Mouse (Mus musculus): ENCODE results near the gene Kxd1. TPM values are rescaled to one million over a fixed set of nuclear protein-coding genes. Genes with fewer than 3 reads are reported as not detected.
A peak's percentile ranks its signal among the peaks of the same experiment; 100 is the strongest.

The Kxd1 gene
- total and polyA plus RNA-seq, 2 experiments from 2014 or later = 48.7 to 53.8 TPM

GRCm38 (mm10) chr8:70476333-70477268 lies 51.2 kb downstream of the Kxd1 start, which contains the start of gene Klhl26:
Gene Klhl26, minus strand, starts transcription at chr8:70476968.
- WGBS = under 1% methylated on average over 53 of the region's 53 CpGs
- peak within 1 kb of the TSS; percentile 69 for H3K4me3 ChIP-seq (ENCODE audit: low read length)
- H3K36me3 ChIP-seq (ENCODE audit: insufficient read depth, low read length) = no peaks in the 10 kb centered on the region
- peak within 1 kb of the TSS; percentile 43; the same call in 1 of the 2 replicates for H3K27ac ChIP-seq
- H3K27me3 ChIP-seq (ENCODE audit: insufficient read depth, low read length) = 0 out of 2 replicates have a peak, but pooled peaks cover 3% of the 10 kb centered on the region
- H3K4me2 ChIP-seq (ENCODE audit: low read depth, low read length) = peak within 1 kb of the TSS; percentile 93
- peak within 1 kb of the TSS; percentile 81 for H3K9ac ChIP-seq (replicated peaks; ENCODE audit: low read length)
- no peak for TF ChIP-seq CTCF (IDR thresholded peaks at IDR 0.05; ENCODE audit: low read depth)
- DNase-seq (ENCODE audit: low spot score) = peak; percentile 93
- H3K9me3 ChIP-seq (ENCODE audit: low read length) = no peaks in the 10 kb centered on the region
- ATAC-seq = peak; percentile 92
- H3K4me1 ChIP-seq (ENCODE audit: insufficient read depth, low read length) = peaks cover 14% of the 10 kb centered on the region; the same call in 1 of the 2 replicates

- Histone ChIP-seq H3K9me3 (ENCODE audit: low read length) (no peaks in the 10 kb centered on the region), H3K36me3 (ENCODE audit: insufficient read depth, low read length) (no peaks in the 10 kb centered on the region), H3K4me3 (ENCODE audit: low read length) (no peak overlapping the region), H3K9ac (replicated peaks; ENCODE audit: low read length) (no peak overlapping the region), H3K27ac (no peak overlapping the region), H3K4me1 (ENCODE audit: insufficient read depth, low read length) (peaks cover 20% of the 10 kb centered on the region; the same call in 1 of the 2 replicates), H3K4me2 (ENCODE audit: low read depth, low read length) (no peak overlapping the region), H3K27me3 (ENCODE audit: insufficient read depth, low read length) (no peaks in the 10 kb centered on the region)
- ATAC-seq (no peak), DNase-seq (ENCODE audit: low spot score) (no peak)
- TF ChIP-seq CTCF (IDR thresholded peaks at IDR 0.05; ENCODE audit: low read depth) = no peak
- 91% methylated on average over 7 of the region's 7 CpGs for WGBS
Measured at GRCm38 (mm10) chr8:70471856-70472255, 55.9 kb downstream of the Kxd1 start.

- H3K9me3 ChIP-seq (ENCODE audit: low read length) = no peaks in the 10 kb centered on the region
- no peak overlapping the region for H3K9ac ChIP-seq (replicated peaks; ENCODE audit: low read length)
- H3K4me3 ChIP-seq (ENCODE audit: low read length) = no peak overlapping the region
- H3K4me1 ChIP-seq (ENCODE audit: insufficient read depth, low read length) = 0 out of 2 replicates have a peak, but pooled peaks cover 11% of the 10 kb centered on the region
- no peak for ATAC-seq
- no peaks in the 10 kb centered on the region for H3K36me3 ChIP-seq (ENCODE audit: insufficient read depth, low read length)
- 42% methylated on average over 2 of the region's 2 CpGs for WGBS
- DNase-seq (ENCODE audit: low spot score) = no peak
- H3K27ac ChIP-seq = peak overlapping the region; percentile 48; the same call in 1 of the 2 replicates
- no peak for TF ChIP-seq CTCF (IDR thresholded peaks at IDR 0.05; ENCODE audit: low read depth)
- H3K27me3 ChIP-seq (ENCODE audit: insufficient read depth, low read length) = no peaks in the 10 kb centered on the region
- no peak overlapping the region for H3K4me2 ChIP-seq (ENCODE audit: low read depth, low read length)
Measured at GRCm38 (mm10) chr8:70469938-70470337, 57.8 kb downstream of the Kxd1 start.

- DNase-seq (ENCODE audit: low spot score) (peak; percentile 63), ATAC-seq (peak; percentile 78)
- Histone ChIP-seq H3K9me3 (ENCODE audit: low read length) (no peaks in the 10 kb centered on the region), H3K36me3 (ENCODE audit: insufficient read depth, low read length) (no peaks in the 10 kb centered on the region), H3K27me3 (ENCODE audit: insufficient read depth, low read length) (no peaks in the 10 kb centered on the region), H3K4me2 (ENCODE audit: low read depth, low read length) (no peak overlapping the region), H3K4me3 (ENCODE audit: low read length) (no peak overlapping the region), H3K9ac (replicated peaks; ENCODE audit: low read length) (no peak overlapping the region), H3K27ac (peak overlapping the region; percentile 48; the same call in 1 of the 2 replicates), H3K4me1 (ENCODE audit: insufficient read depth, low read length) (0 out of 2 replicates have a peak, but pooled peaks cover 11% of the 10 kb centered on the region)
- 23% methylated on average over 10 of the region's 10 CpGs for WGBS
- TF ChIP-seq CTCF (IDR thresholded peaks at IDR 0.05; ENCODE audit: low read depth) = no peak
Measured at GRCm38 (mm10) chr8:70469295-70469916, 58.4 kb downstream of the Kxd1 start.

- Histone ChIP-seq H3K4me1 (ENCODE audit: insufficient read depth, low read length) (0 out of 2 replicates have a peak, but pooled peaks cover 11% of the 10 kb centered on the region), H3K27ac (peak overlapping the region; percentile 48; the same call in 1 of the 2 replicates), H3K36me3 (ENCODE audit: insufficient read depth, low read length) (no peaks in the 10 kb centered on the region), H3K27me3 (ENCODE audit: insufficient read depth, low read length) (no peaks in the 10 kb centered on the region), H3K4me2 (ENCODE audit: low read depth, low read length) (no peak overlapping the region), H3K9ac (replicated peaks; ENCODE audit: low read length) (no peak overlapping the region), H3K4me3 (ENCODE audit: low read length) (no peak overlapping the region), H3K9me3 (ENCODE audit: low read length) (no peaks in the 10 kb centered on the region)
- WGBS = 87% methylated on average over 4 of the region's 4 CpGs
- DNase-seq (ENCODE audit: low spot score) (no peak), ATAC-seq (no peak)
- no peak for TF ChIP-seq CTCF (IDR thresholded peaks at IDR 0.05; ENCODE audit: low read depth)
Measured at GRCm38 (mm10) chr8:70468733-70469132, 59.0 kb downstream of the Kxd1 start.

- H3K27ac ChIP-seq = no peak overlapping the region
- no peak overlapping the region for H3K4me2 ChIP-seq (ENCODE audit: low read depth, low read length)
- 0 out of 2 replicates have a peak, but pooled peaks cover 11% of the 10 kb centered on the region for H3K4me1 ChIP-seq (ENCODE audit: insufficient read depth, low read length)
- no peak overlapping the region for H3K9ac ChIP-seq (replicated peaks; ENCODE audit: low read length)
- no peak for TF ChIP-seq CTCF (IDR thresholded peaks at IDR 0.05; ENCODE audit: low read depth)
- H3K27me3 ChIP-seq (ENCODE audit: insufficient read depth, low read length) = no peaks in the 10 kb centered on the region
- H3K36me3 ChIP-seq (ENCODE audit: insufficient read depth, low read length) = no peaks in the 10 kb centered on the region
- no peak for ATAC-seq
- no peak overlapping the region for H3K4me3 ChIP-seq (ENCODE audit: low read length)
- DNase-seq (ENCODE audit: low spot score) = no peak
- H3K9me3 ChIP-seq (ENCODE audit: low read length) = no peaks in the 10 kb centered on the region
- 76% methylated on average over 1 of the region's 1 CpGs for WGBS
Measured at GRCm38 (mm10) chr8:70467907-70468306, 59.8 kb downstream of the Kxd1 start.
